Mouse (Mus musculus) midbrain, embryonic 14.5 days (tissue): ENCODE measurements around the gene Zfp637. TPM values are rescaled to one million over a fixed set of nuclear protein-coding genes. Genes with fewer than 3 reads are reported as not detected.

ENCODE experiments used
- ATAC-seq: fragments of 200-750 bp; cut with Nextera tagmentation; 2 replicates; pipeline ENCODE4 v1.8.0; 2017; ENCODE audit warnings: moderate number of reproducible peaks, moderate library complexity; ENCODE audit not compliant: low FRiP score, low TSS enrichment
- DNase-seq: peaks from one replicate; pipeline ENCODE4 v3.0.0-alpha.2; 2015
- H3K27ac ChIP-seq: fragments of 300-500 bp; sonication (generic); replicated peaks from 2 replicates; pipeline ENCODE4 v1.5.1; 2014; ENCODE audit warnings: mild to moderate bottlenecking, low read depth, low read length, moderate library complexity
- H3K27me3 ChIP-seq: fragments of 300-500 bp; sonication (generic); 2 replicates; pipeline ENCODE4 v1.6.1; 2014; ENCODE audit warnings: low read length, control low read depth, mixed read lengths; ENCODE audit not compliant: control insufficient read depth, insufficient read depth
- H3K36me3 ChIP-seq: fragments of 300-500 bp; sonication (generic); 2 replicates; pipeline ENCODE4 v1.6.1; 2014; ENCODE audit warnings: low read length, control low read depth; ENCODE audit not compliant: control insufficient read depth, insufficient read depth
- H3K4me1 ChIP-seq: fragments of 300-500 bp; sonication (generic); 2 replicates; pipeline ENCODE4 v1.6.1; 2014; ENCODE audit warnings: mild to moderate bottlenecking, antibody characterized with exemption, low read length, control low read depth; ENCODE audit not compliant: control insufficient read depth, insufficient read depth
- H3K4me2 ChIP-seq: fragments of 300-500 bp; sonication (generic); 2 replicates; pipeline ENCODE4 v1.6.1; 2014; ENCODE audit warnings: mild to moderate bottlenecking, low read length, moderate library complexity
- H3K4me3 ChIP-seq: fragments of 300-500 bp; sonication (generic); replicated peaks from 2 replicates; pipeline ENCODE4 v1.5.1; 2014; ENCODE audit warnings: low read depth, low read length
- H3K9ac ChIP-seq: fragments of 300-500 bp; sonication (generic); replicated peaks from 2 replicates; pipeline ENCODE4 v1.6.1; 2014; ENCODE audit warnings: mild to moderate bottlenecking, low read length, moderate library complexity
- H3K9me3 ChIP-seq: fragments of 300-500 bp; sonication (generic); 2 replicates; pipeline ENCODE4 v1.6.1; 2016; ENCODE audit warnings: low read length, control low read depth, mixed read lengths; ENCODE audit not compliant: control insufficient read depth
- WGBS: fragments of 180-500 bp; shearing (Covaris S2); extraction: QIAGEN DNeasy Blood & Tissue Kit; methylation state at CpG from one replicate; pipeline ENCODE4 v1.1.7; 2014; 5-methylcytosine and 5-hydroxymethylcytosine counted together
- polyA plus RNA-seq: library from polyadenylated mRNA; unstranded; fragments of >200 nt; fragmentation: Nextera tagmentation; extraction: Ambion mirVana; gene quantifications from 2 replicates; pipeline ENCODE4 v1.2.1, GENCODE M21; 2014

Zfp637 gene
- polyA plus RNA-seq, 1 experiment from 2014 or later: 152 TPM

DNA sequence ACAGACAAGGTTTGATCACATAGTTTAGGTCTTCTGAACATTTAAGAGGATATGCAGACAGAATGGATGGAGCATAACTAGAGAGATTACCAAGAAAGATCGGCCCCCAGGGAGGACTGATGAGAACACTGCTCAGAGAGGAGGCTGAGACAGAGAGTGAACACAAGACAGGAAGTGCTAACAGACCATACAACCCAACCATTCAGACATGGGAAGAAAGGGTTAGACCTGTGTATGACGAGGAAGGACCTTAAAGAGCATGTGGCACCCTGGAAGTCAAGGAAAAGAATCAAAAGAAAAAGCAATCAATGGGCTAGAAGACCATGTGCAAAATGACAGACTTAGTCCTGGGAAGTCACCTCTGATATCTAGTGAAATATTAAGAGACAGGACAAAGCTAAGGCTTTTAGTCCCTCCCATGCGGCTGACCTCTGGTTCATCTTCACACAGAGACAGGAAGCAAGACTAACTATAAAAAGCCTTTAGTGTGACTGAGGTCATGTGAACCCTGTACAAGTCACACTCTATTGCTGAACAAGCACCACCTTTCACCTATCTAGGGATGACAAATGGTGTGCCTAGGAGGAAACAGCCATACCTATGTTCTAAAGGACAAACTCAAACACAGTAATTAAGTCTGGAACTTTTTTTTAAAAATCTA lies 33.8 kb downstream of the Zfp637 start:
- Histone ChIP-seq H3K9me3 (no peaks in the 10 kb centered on the region), H3K36me3 (peaks cover 15% of the 10 kb centered on the region; the same call in 1 of the 2 replicates), H3K9ac (no peak overlapping the region), H3K4me3 (no peak overlapping the region), H3K4me2 (no peak overlapping the region), H3K27ac (no peak overlapping the region), H3K27me3 (no peaks in the 10 kb centered on the region), H3K4me1 (peaks cover 3% of the 10 kb centered on the region; the same call in 1 of the 2 replicates)
- ATAC-seq: no peak
- DNase-seq: no peak
- 85% methylated on average over 3 of the region's 3 CpGs for WGBS

DNA sequence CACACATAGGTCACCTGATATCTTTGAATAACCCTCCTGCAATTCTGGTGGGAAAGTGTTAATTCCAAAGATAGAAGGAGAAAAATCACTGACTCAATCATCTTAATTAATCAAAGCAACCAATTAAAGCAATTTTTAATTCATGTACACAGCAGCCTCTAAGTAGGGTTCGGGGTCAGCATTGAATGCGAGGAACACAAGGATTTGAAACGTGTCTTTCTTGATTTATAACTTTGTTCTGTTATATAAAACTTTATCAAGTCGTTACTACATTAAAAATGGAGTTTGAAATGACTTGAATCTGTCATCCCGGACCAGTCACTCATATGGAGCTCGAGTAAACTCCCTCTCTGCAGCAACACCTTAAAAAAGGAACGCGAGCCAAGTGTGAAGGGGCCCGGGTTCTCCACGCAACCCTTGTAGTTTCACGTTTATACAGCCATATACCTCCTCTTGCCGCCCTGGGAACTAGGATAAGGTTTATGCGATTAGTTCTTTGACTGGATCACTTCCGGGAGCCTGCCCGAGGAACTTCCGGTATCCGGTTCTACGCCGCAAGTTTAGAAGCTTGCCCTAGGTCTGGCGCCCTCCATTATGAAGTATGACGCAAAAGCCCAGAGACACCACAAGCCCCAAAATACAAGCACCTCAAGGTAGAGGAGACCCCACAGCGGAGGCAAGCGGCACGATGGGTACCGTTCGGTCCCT lies 37.9 kb downstream of the Zfp637 start:
- H3K9ac ChIP-seq: peak overlapping the region; percentile 62
- ATAC-seq (peak; percentile 90), DNase-seq (peak; percentile 94)
- no peaks in the 10 kb centered on the region for H3K9me3 ChIP-seq
- H3K4me3 ChIP-seq: peak overlapping the region; percentile 53
- 12% methylated on average over 26 of the region's 26 CpGs for WGBS
- H3K4me2 ChIP-seq: peak overlapping the region; percentile 74
- no peaks in the 10 kb centered on the region for H3K36me3 ChIP-seq
- peak overlapping the region; percentile 98 for H3K27ac ChIP-seq
- peaks cover 8% of the 10 kb centered on the region for H3K4me1 ChIP-seq
- H3K27me3 ChIP-seq: no peaks in the 10 kb centered on the region

DNA sequence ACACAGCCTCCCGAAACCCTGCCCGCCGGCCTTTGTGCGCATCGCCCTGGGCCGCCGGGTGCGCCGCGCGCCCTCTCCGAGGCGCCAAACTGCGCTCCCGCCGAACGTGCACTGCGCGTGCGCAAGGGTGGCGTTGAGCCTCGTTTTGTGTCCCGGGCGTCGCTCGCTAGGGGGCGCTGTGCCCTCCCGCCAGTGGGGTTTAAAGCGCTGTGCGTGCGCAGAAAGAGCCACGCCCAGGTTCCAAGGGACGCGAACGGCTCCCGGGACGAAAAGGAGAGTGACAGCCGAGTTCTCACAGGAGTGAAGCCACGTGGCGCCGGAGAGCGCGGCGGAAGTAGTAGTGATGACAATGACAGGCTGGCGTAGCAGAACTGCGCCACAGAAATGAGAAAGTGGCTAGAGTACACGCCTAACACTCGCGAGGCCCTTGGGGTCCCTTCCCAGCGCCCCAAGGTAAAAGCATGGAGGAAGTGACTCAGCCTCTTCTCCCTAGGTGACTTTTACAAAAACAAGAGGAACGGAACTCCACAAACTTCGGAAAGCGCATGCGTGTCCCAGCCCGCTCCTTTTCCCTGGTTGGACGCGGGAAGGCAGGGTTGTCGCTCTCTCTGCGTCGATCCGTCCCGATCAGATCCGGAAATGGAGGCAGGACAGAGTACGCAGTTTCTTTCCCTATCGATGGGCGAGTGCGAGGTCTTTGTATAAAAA lies 38.6 kb downstream of the Zfp637 start:
- Histone ChIP-seq H3K4me2 (peak overlapping the region; percentile 74), H3K27me3 (no peaks in the 10 kb centered on the region), H3K36me3 (no peaks in the 10 kb centered on the region), H3K9ac (peak overlapping the region; percentile 62), H3K4me3 (peak overlapping the region; percentile 53), H3K4me1 (peaks cover 8% of the 10 kb centered on the region), H3K9me3 (no peaks in the 10 kb centered on the region), H3K27ac (peak overlapping the region; percentile 98)
- DNase-seq: peak; percentile 100
- WGBS: under 1% methylated on average over 67 of the region's 67 CpGs
- ATAC-seq: peak; percentile 93

DNA sequence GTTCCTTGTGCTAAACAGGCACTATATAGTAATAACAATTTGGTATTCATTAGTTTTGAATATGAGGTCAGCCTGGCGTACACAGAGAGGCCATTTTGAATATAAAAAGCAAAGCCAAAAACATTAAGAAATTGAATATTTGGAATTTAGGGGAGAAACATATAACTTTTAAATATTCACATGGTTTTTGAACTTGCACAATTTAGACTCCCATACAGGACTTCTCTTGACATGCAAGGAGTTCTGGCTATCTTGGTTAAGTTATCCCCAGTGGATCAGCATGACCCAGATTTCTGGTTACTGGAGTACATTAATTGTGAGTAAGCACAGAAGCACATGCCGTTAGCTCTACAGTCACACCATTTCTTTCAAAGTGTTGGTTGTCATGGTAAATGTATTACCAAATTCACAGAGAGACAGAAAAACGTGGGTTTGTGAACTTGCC lies 39.4 kb downstream of the Zfp637 start:
- WGBS: 40% methylated on average over 3 of the region's 3 CpGs
- peaks cover 8% of the 10 kb centered on the region for H3K4me1 ChIP-seq
- peak overlapping the region; percentile 74 for H3K4me2 ChIP-seq
- DNase-seq: no peak
- peak overlapping the region; percentile 62 for H3K9ac ChIP-seq
- no peaks in the 10 kb centered on the region for H3K27me3 ChIP-seq
- no peaks in the 10 kb centered on the region for H3K9me3 ChIP-seq
- ATAC-seq: no peak
- H3K27ac ChIP-seq: no peak overlapping the region; the same call in 1 of the 2 replicates
- no peaks in the 10 kb centered on the region for H3K36me3 ChIP-seq
- H3K4me3 ChIP-seq: peak overlapping the region; percentile 53

DNA sequence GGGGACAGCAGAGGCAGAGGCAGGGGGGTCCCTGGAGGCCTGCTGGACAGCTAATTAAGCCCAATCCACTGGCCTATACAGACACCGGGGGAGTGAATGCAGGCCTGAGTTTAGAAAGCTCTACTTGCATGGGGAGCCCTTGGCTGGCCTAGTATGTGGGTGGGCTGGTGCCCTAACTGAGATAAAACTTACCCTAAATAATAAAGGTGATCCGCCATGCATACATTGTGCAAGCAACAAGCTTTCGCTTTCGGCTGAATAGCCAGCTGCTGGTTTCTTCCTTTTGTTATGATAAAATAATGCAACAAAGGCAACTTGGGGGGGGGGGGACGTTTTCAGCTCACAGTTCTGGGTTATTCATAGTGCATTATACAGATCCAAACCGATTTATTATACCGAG lies 40.2 kb downstream of the Zfp637 start:
- Histone ChIP-seq H3K4me2 (peak overlapping the region; percentile 74; the same call in 1 of the 2 replicates), H3K4me3 (no peak overlapping the region), H3K27me3 (no peaks in the 10 kb centered on the region), H3K9me3 (no peaks in the 10 kb centered on the region), H3K4me1 (peaks cover 8% of the 10 kb centered on the region), H3K27ac (no peak overlapping the region), H3K36me3 (no peaks in the 10 kb centered on the region), H3K9ac (no peak overlapping the region)
- DNase-seq (no peak), ATAC-seq (no peak)
- WGBS: 25% methylated on average over 7 of the region's 7 CpGs

DNA sequence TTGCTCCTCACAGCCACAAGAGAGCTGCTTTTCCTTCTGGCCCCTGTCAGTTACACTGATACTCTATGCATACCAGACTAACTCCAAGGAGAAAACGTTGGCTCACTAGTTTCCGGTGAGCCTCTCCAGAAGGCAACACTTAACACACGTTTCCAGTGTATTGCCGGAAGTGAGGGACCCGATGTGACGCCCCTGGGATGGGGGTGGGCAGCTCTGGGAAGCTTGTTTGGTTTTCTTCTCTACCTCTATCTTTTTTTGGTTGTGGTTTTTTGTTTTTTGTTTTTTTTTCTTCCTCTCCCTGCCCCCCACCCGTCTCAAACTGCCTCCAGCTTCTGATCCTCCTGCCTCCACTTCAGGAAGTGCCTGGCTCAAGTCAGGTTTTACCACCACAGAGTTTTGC lies 41.0 kb downstream of the Zfp637 start:
- Histone ChIP-seq H3K4me3 (no peak overlapping the region), H3K27ac (no peak overlapping the region), H3K4me2 (no peak overlapping the region), H3K36me3 (no peaks in the 10 kb centered on the region), H3K4me1 (peaks cover 8% of the 10 kb centered on the region), H3K9ac (no peak overlapping the region), H3K9me3 (no peaks in the 10 kb centered on the region), H3K27me3 (no peaks in the 10 kb centered on the region)
- ATAC-seq: no peak
- DNase-seq: no peak
- 86% methylated on average over 7 of the region's 7 CpGs for WGBS

DNA sequence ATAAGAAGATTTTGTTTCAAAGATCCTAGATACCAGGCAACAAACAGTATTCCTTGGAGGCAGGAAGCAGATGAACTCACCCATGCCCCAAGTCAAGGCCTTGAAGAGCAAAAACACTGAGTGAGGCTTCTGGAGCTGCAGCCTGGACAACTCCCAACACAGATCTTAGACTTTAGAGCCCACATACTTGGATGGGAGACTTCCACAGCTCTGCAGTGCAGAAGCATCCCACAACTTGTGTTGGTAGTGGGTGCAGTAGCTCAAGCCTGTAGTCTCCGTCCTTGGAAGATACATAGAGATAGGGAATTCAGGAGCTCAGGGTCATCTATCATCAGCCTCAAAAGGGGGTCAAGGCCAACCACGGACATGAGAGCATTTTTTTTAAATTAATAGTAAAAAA lies 45.0 kb downstream of the Zfp637 start:
- H3K4me2 ChIP-seq: no peak overlapping the region
- no peaks in the 10 kb centered on the region for H3K9me3 ChIP-seq
- no peak overlapping the region for H3K9ac ChIP-seq
- ATAC-seq: no peak
- no peak for DNase-seq
- H3K4me1 ChIP-seq: no peaks in the 10 kb centered on the region
- no peak overlapping the region for H3K27ac ChIP-seq
- H3K36me3 ChIP-seq: no peaks in the 10 kb centered on the region
- no peaks in the 10 kb centered on the region for H3K27me3 ChIP-seq
- 85% methylated on average over 2 of the region's 2 CpGs for WGBS
- H3K4me3 ChIP-seq: no peak overlapping the region

DNA sequence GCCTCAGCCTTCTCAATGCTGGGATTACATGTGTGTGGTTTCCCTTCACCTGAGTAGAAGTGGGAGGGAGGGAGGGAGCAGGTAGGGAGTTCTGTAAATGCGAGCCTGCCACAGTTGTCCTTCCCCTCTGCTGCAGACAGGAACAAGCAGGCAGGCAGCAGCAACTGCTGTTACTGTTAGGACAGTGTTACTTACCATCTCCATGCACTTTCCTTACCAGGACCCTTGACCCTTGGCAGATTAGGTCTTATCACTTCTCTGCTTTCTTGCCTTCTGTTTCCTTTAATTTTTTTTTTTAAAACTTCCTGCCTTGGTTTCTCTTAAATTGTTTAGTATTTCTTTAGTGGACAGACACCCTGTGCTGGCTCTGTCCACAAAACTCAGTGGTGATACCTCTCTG lies 47.1 kb downstream of the Zfp637 start:
- Histone ChIP-seq H3K27ac (no peak overlapping the region), H3K4me3 (no peak overlapping the region), H3K36me3 (no peaks in the 10 kb centered on the region), H3K27me3 (no peaks in the 10 kb centered on the region), H3K4me1 (no peaks in the 10 kb centered on the region), H3K4me2 (no peak overlapping the region), H3K9ac (no peak overlapping the region), H3K9me3 (no peaks in the 10 kb centered on the region)
- DNase-seq (no peak), ATAC-seq (no peak)
- WGBS: 45% methylated on average over 1 of the region's 1 CpGs
